Mouse (Mus musculus) ES-Bruce4 (cell line): ENCODE data around the gene Atp23.

Source experiments
- CTCF ChIP-seq: IDR thresholded peaks from one replicate; pipeline ENCODE4 v1.8.1; 2011; ENCODE audit warnings: low read depth, low read length
- POLR2A ChIP-seq: IDR thresholded peaks from one replicate; pipeline ENCODE4 v1.8.1; 2011; ENCODE audit warnings: low read length; ENCODE audit not compliant: insufficient read depth

- no peak for TF ChIP-seq POLR2A
- TF ChIP-seq CTCF, result no peak
Observed at GRCm38 (mm10) chr10:126873755-126874154, 27.4 kb downstream of the Atp23 start.
